Mouse (Mus musculus) forebrain, postnatal 0 days (tissue): ENCODE measurements at regions not wholly inside any gene's neighbourhood (a gene's known extent, or its start where the extent isn't known, plus 50 kb on each side); places are given as distances from the start of the nearest gene placed in this dataset.

ENCODE experiments used
- ATAC-seq: fragments of 200-750 bp; cut with Nextera tagmentation; 2 replicates; pipeline ENCODE4 v1.8.0; 2017; ENCODE audit warnings: mild to moderate bottlenecking, moderate library complexity
- DNase-seq: peaks from one replicate; pipeline ENCODE4 v3.0.0-alpha.2; 2015
- H3K27ac ChIP-seq: fragments of 300-500 bp; sonication (generic); 2 replicates; pipeline ENCODE4 v1.5.1; 2014; ENCODE audit warnings: low read depth, mild to moderate bottlenecking, antibody characterized with exemption, low read length, moderate library complexity, mixed read lengths
- H3K27me3 ChIP-seq: fragments of 300-500 bp; sonication (generic); 2 replicates; pipeline ENCODE4 v1.6.1; 2014; ENCODE audit warnings: mild to moderate bottlenecking, low read length, mixed read lengths; ENCODE audit not compliant: insufficient read depth
- H3K36me3 ChIP-seq: fragments of 300-500 bp; sonication (generic); 2 replicates; pipeline ENCODE4 v1.6.1; 2014; ENCODE audit warnings: mild to moderate bottlenecking, moderate library complexity; ENCODE audit not compliant: insufficient read depth
- H3K4me1 ChIP-seq: fragments of 300-500 bp; sonication (generic); 2 replicates; pipeline ENCODE4 v1.6.1; 2014; ENCODE audit warnings: antibody characterized with exemption; ENCODE audit not compliant: insufficient read depth
- H3K4me2 ChIP-seq: fragments of 300-500 bp; sonication (generic); 2 replicates; pipeline ENCODE4 v1.6.1; 2014; ENCODE audit warnings: low read depth, mild to moderate bottlenecking, moderate library complexity
- H3K4me3 ChIP-seq: fragments of 300-500 bp; sonication (generic); 2 replicates; pipeline ENCODE4 v1.5.1; 2014; ENCODE audit warnings: low read depth, low read length, mixed read lengths
- H3K9ac ChIP-seq: fragments of 300-500 bp; sonication (generic); 2 replicates; pipeline ENCODE4 v1.6.1; 2014; ENCODE audit warnings: mild to moderate bottlenecking
- H3K9me3 ChIP-seq: fragments of 300-500 bp; sonication (generic); 2 replicates; pipeline ENCODE4 v1.6.1; 2016; ENCODE audit warnings: low read length
- CTCF ChIP-seq: sonication (generic); IDR thresholded peaks from 2 replicates; pipeline ENCODE4 v1.5.1; 2016; ENCODE audit warnings: antibody characterized with exemption, control low read depth, low read depth
- WGBS: fragments of 180-500 bp; shearing (Covaris S2); extraction: QIAGEN DNeasy Blood & Tissue Kit; methylation state at CpG from one replicate; pipeline ENCODE4 v1.1.7; 2014; 5-methylcytosine and 5-hydroxymethylcytosine counted together

GRCm38 (mm10) chr1:157022456-157023435, 83.3 kb upstream of the Ralgps2 start:
- no peaks in the 10 kb centered on the region for H3K4me1 ChIP-seq
- no peak for ATAC-seq
- no peak for DNase-seq
- WGBS: 69% methylated on average over 12 of the region's 12 CpGs
- H3K9me3 ChIP-seq: no peaks in the 10 kb centered on the region
- H3K27me3 ChIP-seq: no peaks in the 10 kb centered on the region
- H3K9ac ChIP-seq: no peak overlapping the region
- H3K4me2 ChIP-seq: no peak overlapping the region
- no peaks in the 10 kb centered on the region for H3K36me3 ChIP-seq
- no peak overlapping the region for H3K4me3 ChIP-seq
- no peak overlapping the region for H3K27ac ChIP-seq
- TF ChIP-seq CTCF: no peak

- Histone ChIP-seq H3K4me3 (no peak overlapping the region), H3K27me3 (no peaks in the 10 kb centered on the region), H3K36me3 (no peaks in the 10 kb centered on the region), H3K9ac (no peak overlapping the region), H3K4me1 (no peaks in the 10 kb centered on the region), H3K4me2 (no peak overlapping the region), H3K27ac (no peak overlapping the region), H3K9me3 (no peaks in the 10 kb centered on the region)
- no peak for DNase-seq
- ATAC-seq: peak; percentile 23; the same call in 1 of the 2 replicates
- 40% methylated on average over 7 of the region's 7 CpGs for WGBS
- no peak for TF ChIP-seq CTCF
These were observed 80.5 kb upstream of the Ralgps2 start for GRCm38 (mm10) chr1:157019892-157020291.

DNA sequence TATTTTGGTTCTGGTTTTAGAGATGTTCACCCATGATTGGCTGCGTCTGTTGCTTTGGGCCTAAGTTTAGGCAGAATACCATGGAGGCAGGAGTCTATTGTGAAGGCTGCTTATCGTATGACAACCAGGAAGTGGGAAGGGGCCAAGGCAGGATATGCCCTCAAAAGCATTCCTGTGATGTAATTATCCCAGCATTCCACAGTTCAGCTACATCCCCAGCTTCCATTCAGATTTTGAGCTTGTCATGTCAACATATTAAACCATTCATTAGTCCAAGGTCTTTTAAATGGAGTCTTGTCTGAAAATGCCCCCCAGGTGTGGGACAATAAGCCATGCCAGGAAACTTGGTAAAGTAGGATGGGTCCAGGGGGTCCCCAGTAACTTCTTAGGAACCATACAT, 79.3 kb upstream of the Ralgps2 start:
- TF ChIP-seq CTCF: no peak
- no peak overlapping the region for H3K4me2 ChIP-seq
- 90% methylated on average over 2 of the region's 2 CpGs for WGBS
- H3K9me3 ChIP-seq: no peaks in the 10 kb centered on the region
- H3K4me1 ChIP-seq: no peaks in the 10 kb centered on the region
- no peak for ATAC-seq
- DNase-seq: no peak
- no peak overlapping the region for H3K9ac ChIP-seq
- no peaks in the 10 kb centered on the region for H3K36me3 ChIP-seq
- no peak overlapping the region for H3K27ac ChIP-seq
- H3K27me3 ChIP-seq: no peaks in the 10 kb centered on the region
- no peak overlapping the region for H3K4me3 ChIP-seq

- no peak overlapping the region for H3K9ac ChIP-seq
- H3K9me3 ChIP-seq: no peaks in the 10 kb centered on the region
- no peaks in the 10 kb centered on the region for H3K27me3 ChIP-seq
- TF ChIP-seq CTCF: no peak
- WGBS: 61% methylated on average over 13 of the region's 13 CpGs
- no peak overlapping the region for H3K4me2 ChIP-seq
- H3K4me1 ChIP-seq: no peaks in the 10 kb centered on the region
- DNase-seq (no peak), ATAC-seq (no peak)
- H3K4me3 ChIP-seq: no peak overlapping the region
- H3K27ac ChIP-seq: no peak overlapping the region
- H3K36me3 ChIP-seq: no peaks in the 10 kb centered on the region
These were observed 78.0 kb upstream of the Ralgps2 start for GRCm38 (mm10) chr1:157017198-157017994.

GRCm38 (mm10) chr1:157016625-157017024, 77.2 kb upstream of the Ralgps2 start:
- Histone ChIP-seq H3K36me3 (no peaks in the 10 kb centered on the region), H3K4me2 (no peak overlapping the region), H3K27ac (no peak overlapping the region), H3K4me3 (no peak overlapping the region), H3K9me3 (no peaks in the 10 kb centered on the region), H3K27me3 (no peaks in the 10 kb centered on the region), H3K4me1 (no peaks in the 10 kb centered on the region), H3K9ac (no peak overlapping the region)
- DNase-seq (no peak), ATAC-seq (no peak)
- no peak for TF ChIP-seq CTCF
- WGBS: 49% methylated on average over 8 of the region's 8 CpGs

- WGBS: 86% methylated on average over 17 of the region's 17 CpGs
- H3K9ac ChIP-seq: no peak overlapping the region
These were observed 75.4 kb upstream of the Ralgps2 start for GRCm38 (mm10) chr1:157014532-157015497.

More at GRCm38 (mm10) chr1:157014532-157015497, 75.4 kb upstream of the Ralgps2 start:
- Histone ChIP-seq H3K36me3 (no peaks in the 10 kb centered on the region), H3K4me3 (no peak overlapping the region), H3K9me3 (no peaks in the 10 kb centered on the region), H3K4me2 (no peak overlapping the region), H3K27me3 (no peaks in the 10 kb centered on the region), H3K4me1 (no peaks in the 10 kb centered on the region), H3K27ac (no peak overlapping the region)
- ATAC-seq (no peak), DNase-seq (no peak)
- no peak for TF ChIP-seq CTCF
